Mouse (Mus musculus) CH12.LX (cell line): ENCODE data around the gene Aldob.

ENCODE experiments used
- CTCF ChIP-seq, 2 experiments: IDR thresholded peaks in 1 of 2; conservative IDR thresholded peaks in 1 of 2; 2 replicates each; pipeline ENCODE4 v1.5.1; 2011 to 2012; ENCODE audit warnings: low read depth in 2 of 2, low read length in 2 of 2, improper control_type of control experiment in 1 of 2, inconsistent platforms in 1 of 2, mild to moderate bottlenecking in 1 of 2, moderate library complexity in 1 of 2
- PAX5 ChIP-seq: IDR thresholded peaks from 2 replicates; pipeline ENCODE4 v1.6.1; 2012; ENCODE audit warnings: low read length, inconsistent platforms, mixed read lengths
- POLR2A ChIP-seq: IDR thresholded peaks from 2 replicates; pipeline ENCODE4 v1.6.1; 2011; ENCODE audit warnings: low read depth, mild to moderate bottlenecking, improper control_type of control experiment, low read length
- ZNF384 ChIP-seq: IDR thresholded peaks from 2 replicates; pipeline ENCODE4 v1.6.1; 2012; ENCODE audit warnings: low read depth, low read length, improper control_type of control experiment, inconsistent platforms

DNA sequence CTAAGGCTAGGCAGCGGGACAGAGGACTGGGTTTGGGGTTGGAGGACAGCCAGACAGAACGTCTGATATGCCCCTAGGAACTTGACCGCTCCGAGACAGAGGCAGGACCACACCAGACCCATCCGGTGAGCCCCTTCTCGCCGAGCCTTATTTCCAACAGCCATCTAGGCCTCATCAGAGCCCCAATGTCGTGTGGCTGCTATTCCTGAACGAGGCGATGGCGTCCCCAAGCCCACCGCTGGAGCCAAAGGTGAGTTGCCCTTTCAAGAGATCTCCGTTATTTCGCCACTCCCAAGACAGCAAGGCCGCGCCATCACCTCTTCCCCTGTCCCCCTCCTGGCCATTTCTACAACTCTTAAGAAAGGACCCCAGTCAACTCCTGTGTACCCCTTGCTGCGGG lies 28.0 kb downstream of the Aldob start:
- TF ChIP-seq ZNF384 (no peak), POLR2A (no peak), CTCF (conservative IDR thresholded peaks at IDR 0.05 in 1 of 2, IDR thresholded peaks at IDR 0.05 in 1 of 2; ENCODE audit: low read depth in 2 of 2, low read length in 2 of 2) (no peak; a peak in 1 of 4 replicates), PAX5 (no peak)
